Mouse (Mus musculus): ENCODE measurements around the gene Stt3a.

The Stt3a gene

GRCm38 (mm10) chr9:36716624-36717023 is 50.9 kb downstream of the Stt3a start:
- no peak for DNase-seq (ENCODE audit: low spot score)

DNA sequence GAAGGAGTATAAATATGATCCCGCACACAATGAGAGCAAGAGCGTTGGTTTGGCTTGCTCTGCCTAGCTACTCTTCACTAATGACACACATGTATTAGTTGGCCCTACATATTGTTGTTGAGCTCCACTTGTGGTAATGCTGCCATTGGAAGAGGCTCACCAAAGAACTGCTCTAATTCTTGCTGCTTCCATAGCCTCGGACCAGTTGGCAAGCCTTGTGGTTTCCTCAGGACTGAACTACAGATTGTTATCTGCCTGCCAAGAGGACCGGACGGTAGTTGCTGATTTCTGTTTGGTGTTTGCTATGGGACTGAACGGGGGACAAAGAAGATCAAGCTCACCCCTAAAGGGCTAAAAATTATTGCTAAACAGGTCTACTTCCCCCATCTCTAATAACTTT is 60.2 kb downstream of the Stt3a start:
- DNase-seq (ENCODE audit: low spot score), result no peak

DNA sequence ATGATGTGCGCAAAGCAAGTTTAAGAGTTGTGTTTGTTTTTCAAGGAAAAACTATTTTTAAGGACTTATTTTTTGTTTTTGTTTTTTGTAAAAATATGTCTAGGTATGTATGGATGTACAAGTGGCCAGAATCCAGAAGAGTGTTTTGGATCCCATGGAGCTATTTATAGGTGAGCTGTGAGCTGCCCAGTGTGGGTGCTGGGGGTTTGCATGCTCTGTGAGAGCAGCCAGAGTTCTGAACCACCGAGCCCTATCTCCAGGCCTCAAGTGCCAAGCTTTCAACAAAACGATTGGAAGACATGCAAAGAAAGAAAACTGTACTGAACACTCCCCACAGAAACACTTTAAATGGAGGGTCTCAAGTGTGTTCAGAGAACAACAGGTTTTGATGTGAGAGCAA is 61.6 kb downstream of the Stt3a start:
- DNase-seq (ENCODE audit: low spot score), result no peak

GRCm38 (mm10) chr9:36694276-36694675 is 73.2 kb downstream of the Stt3a start:
- DNase-seq (ENCODE audit: low spot score), result no peak

- no peak for DNase-seq (ENCODE audit: low spot score)
Measured at GRCm38 (mm10) chr9:36692920-36693319, 74.6 kb downstream of the Stt3a start, which contains the start of gene Acrv1. Gene Acrv1 (plus strand): TSS chr9:36693220.

- no peak for DNase-seq (ENCODE audit: low spot score)
Measured at GRCm38 (mm10) chr9:36687329-36687728, 80.2 kb downstream of the Stt3a start.

DNA sequence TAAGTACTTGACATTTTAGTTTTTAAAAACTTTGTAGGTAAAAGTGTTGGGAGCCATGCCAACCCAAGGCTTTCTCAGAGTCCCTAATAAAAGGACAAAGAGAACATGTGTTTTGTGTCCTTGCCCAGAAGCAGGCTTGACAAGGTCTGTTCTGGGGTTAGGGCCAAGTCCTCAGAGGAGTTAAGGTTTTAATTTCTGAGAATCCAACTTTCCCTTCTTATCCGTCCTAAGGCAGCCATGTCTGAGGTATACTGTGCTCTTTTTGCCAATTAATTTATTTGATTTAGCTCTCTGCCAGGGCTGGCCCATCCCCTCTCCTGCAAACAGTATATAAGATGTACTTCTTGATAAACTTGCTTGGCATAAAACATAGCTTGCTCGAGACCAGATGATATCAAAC is 86.1 kb downstream of the Stt3a start:
- no peak for DNase-seq (ENCODE audit: low spot score)

Measured in yolk sac, embryonic 10.5 days (tissue).